Mouse (Mus musculus): ENCODE data around the gene Ros1. TPM values are rescaled to one million over a fixed set of nuclear protein-coding genes. Genes with fewer than 3 reads are reported as not detected.
A peak's percentile ranks its signal among the peaks of the same experiment; 100 is the strongest.

The Ros1 gene
- total and polyA plus RNA-seq, 3 experiments = not detected

GRCm38 (mm10) chr10:52159704-52160103 lies 35.3 kb downstream of the Ros1 start:
- no peaks in the 10 kb centered on the region for H3K9me3 ChIP-seq (replicated peaks; ENCODE audit: low read length)
- no peak for DNase-seq (ENCODE audit: extremely low read depth)
- no peak overlapping the region for H3K9ac ChIP-seq (ENCODE audit: insufficient read depth, low read depth)
- in situ Hi-C loops (cut with MboI; ENCODE audit: low pct_ligation_motif_present, low pct_unique_long_range_greater_than_20kb, low sequenced_read_pairs) = no loop called here
- no peak overlapping the region for H3K27ac ChIP-seq (ENCODE audit: insufficient read depth, low read depth)
- no peaks in the 10 kb centered on the region for H3K36me3 ChIP-seq (replicated peaks in 1 of 2; ENCODE audit: control insufficient read depth in 1 of 2, insufficient read depth in 1 of 2, low read length in 1 of 2)
- TF ChIP-seq NELFE (IDR thresholded peaks at IDR 0.05; ENCODE audit: low read depth, low read length) (no peak), MAFK (IDR thresholded peaks at IDR 0.05; ENCODE audit: insufficient replicate concordance, low read length) (peak; percentile 75; the same call in 1 of the 2 replicates), PAX5 (IDR thresholded peaks at IDR 0.05; ENCODE audit: low read length) (no peak), USF1 (IDR thresholded peaks at IDR 0.05; ENCODE audit: low read depth, low read length) (no peak), IRF4 (IDR thresholded peaks at IDR 0.05; ENCODE audit: low read depth, low read length) (no peak), CHD1 (IDR thresholded peaks at IDR 0.05; ENCODE audit: low read depth, low read length) (no peak), MAZ (IDR thresholded peaks at IDR 0.05; ENCODE audit: low read depth, low read length) (no peak)
- dilution Hi-C loops (cut with MboI; ENCODE audit: extremely low pct_ligation_motif_present, extremely low pct_unique_long_range_greater_than_20kb, low sequenced_read_pairs) = no loop called here
- H3K4me3 ChIP-seq (replicated peaks in 1 of 3; ENCODE audit: low read depth in 2 of 3, low read length in 2 of 3, poor library complexity in 1 of 3) = no peak overlapping the region
- H3K27me3 ChIP-seq (replicated peaks) = no peaks in the 10 kb centered on the region
- no peaks in the 10 kb centered on the region for H3K4me1 ChIP-seq (ENCODE audit: control insufficient read depth in 1 of 2, insufficient read depth in 2 of 2)
- no peak overlapping the region for H3K4me2 ChIP-seq (ENCODE audit: insufficient read depth, low read depth, poor library complexity, severe bottlenecking)
- no peaks in the 10 kb centered on the region for H3K79me2 ChIP-seq (replicated peaks; ENCODE audit: control insufficient read depth, extremely low read depth, insufficient read depth, poor library complexity, severe bottlenecking)

- Histone ChIP-seq H3K27me3 (replicated peaks) (no peaks in the 10 kb centered on the region), H3K9ac (ENCODE audit: insufficient read depth, low read depth) (no peak overlapping the region), H3K4me3 (replicated peaks in 1 of 3; ENCODE audit: low read depth in 2 of 3, low read length in 2 of 3, poor library complexity in 1 of 3) (no peak overlapping the region), H3K9me3 (replicated peaks; ENCODE audit: low read length) (no peaks in the 10 kb centered on the region), H3K79me2 (replicated peaks; ENCODE audit: control insufficient read depth, extremely low read depth, insufficient read depth, poor library complexity, severe bottlenecking) (no peaks in the 10 kb centered on the region), H3K36me3 (replicated peaks in 1 of 2; ENCODE audit: control insufficient read depth in 1 of 2, insufficient read depth in 1 of 2, low read length in 1 of 2) (no peaks in the 10 kb centered on the region), H3K4me1 (ENCODE audit: control insufficient read depth in 1 of 2, insufficient read depth in 2 of 2) (no peaks in the 10 kb centered on the region), H3K4me2 (ENCODE audit: insufficient read depth, low read depth, poor library complexity, severe bottlenecking) (no peak overlapping the region), H3K27ac (ENCODE audit: insufficient read depth, low read depth) (no peak overlapping the region)
- dilution Hi-C loops (cut with MboI; ENCODE audit: extremely low pct_ligation_motif_present, extremely low pct_unique_long_range_greater_than_20kb, low sequenced_read_pairs) = no loop called here
- TF ChIP-seq JUN (IDR thresholded peaks at IDR 0.05; ENCODE audit: insufficient read depth, low read depth, low read length) = no peak
- TF ChIP-seq RAD21 (IDR thresholded peaks at IDR 0.05; ENCODE audit: low read depth, low read length) = no peak
- TF ChIP-seq RCOR1 (conservative IDR thresholded peaks at IDR 0.05; ENCODE audit: low read depth, low read length) = no peak
- TF ChIP-seq IRF4 (IDR thresholded peaks at IDR 0.05; ENCODE audit: low read depth, low read length) = no peak
- no peak for TF ChIP-seq GABPA (IDR thresholded peaks at IDR 0.05; ENCODE audit: insufficient replicate concordance, low read depth, low read length)
- no peak for TF ChIP-seq ELF1 (IDR thresholded peaks at IDR 0.05; ENCODE audit: low read depth, low read length)
- TF ChIP-seq MAX (IDR thresholded peaks at IDR 0.05; ENCODE audit: low read length) = no peak
- TF ChIP-seq BHLHE40 (IDR thresholded peaks at IDR 0.05; ENCODE audit: low read depth, low read length) = no peak
- TF ChIP-seq ZKSCAN1 (IDR thresholded peaks at IDR 0.05; ENCODE audit: borderline replicate concordance, low read depth, low read length) = no peak
- no peak for TF ChIP-seq ETS1 (conservative IDR thresholded peaks at IDR 0.05; ENCODE audit: low read depth, low read length)
- no peak for TF ChIP-seq MXI1 (IDR thresholded peaks at IDR 0.05; ENCODE audit: low read depth, low read length)
- TF ChIP-seq E2F4 (IDR thresholded peaks at IDR 0.05; ENCODE audit: insufficient replicate concordance, low read depth, low read length) = no peak
- TF ChIP-seq SMC3 (IDR thresholded peaks at IDR 0.05; ENCODE audit: low read depth, low read length) = no peak
- TF ChIP-seq TBP (conservative IDR thresholded peaks at IDR 0.05; ENCODE audit: low read depth, low read length) = no peak
- in situ Hi-C loops (cut with MboI; ENCODE audit: low pct_ligation_motif_present, low pct_unique_long_range_greater_than_20kb, low sequenced_read_pairs) = no loop called here
- no peak for DNase-seq (ENCODE audit: extremely low read depth)
These were observed 61.5 kb downstream of the Ros1 start for GRCm38 (mm10) chr10:52133354-52134074.

Data from CH12.LX (cell line).